Mouse (Mus musculus) heart, embryonic 11.5 days (tissue): ENCODE measurements around the gene Cacna1g. TPM values are rescaled to one million over a fixed set of nuclear protein-coding genes. Genes with fewer than 3 reads are reported as not detected.

Experiments
- ATAC-seq: fragments of 200-750 bp; cut with Nextera tagmentation; replicated peaks from 2 replicates; pipeline ENCODE4 v1.8.0; 2017; ENCODE audit warnings: moderate library complexity; ENCODE audit not compliant: insufficient number of reproducible peaks, low FRiP score, low TSS enrichment
- H3K27ac ChIP-seq: fragments of 300-500 bp; sonication (generic); 2 replicates; pipeline ENCODE4 v1.5.1; 2014; ENCODE audit warnings: mild to moderate bottlenecking, low read depth, low read length
- H3K27me3 ChIP-seq: fragments of 300-500 bp; sonication (generic); 2 replicates; pipeline ENCODE4 v1.6.1; 2014; ENCODE audit warnings: mild to moderate bottlenecking, low read length, mixed read lengths; ENCODE audit not compliant: control insufficient read depth, insufficient read depth
- H3K36me3 ChIP-seq: fragments of 300-500 bp; sonication (generic); 2 replicates; pipeline ENCODE4 v1.6.1; 2014; ENCODE audit warnings: mild to moderate bottlenecking, low read length, moderate library complexity, mixed read lengths; ENCODE audit not compliant: control insufficient read depth, insufficient read depth
- H3K4me1 ChIP-seq: fragments of 300-500 bp; sonication (generic); 2 replicates; pipeline ENCODE4 v1.6.1; 2014; ENCODE audit warnings: low read length; ENCODE audit not compliant: control insufficient read depth, insufficient read depth
- H3K4me2 ChIP-seq: fragments of 300-500 bp; sonication (generic); 2 replicates; pipeline ENCODE4 v1.6.1; 2014; ENCODE audit warnings: mild to moderate bottlenecking, moderate library complexity
- H3K4me3 ChIP-seq: fragments of 300-500 bp; sonication (generic); 2 replicates; pipeline ENCODE4 v1.5.1; 2014; ENCODE audit warnings: low read depth, low read length
- H3K9ac ChIP-seq: fragments of 300-500 bp; sonication (generic); 2 replicates; pipeline ENCODE4 v1.6.1; 2014; ENCODE audit warnings: mild to moderate bottlenecking, low read depth, low read length, moderate library complexity
- H3K9me3 ChIP-seq: fragments of 300-500 bp; sonication (generic); replicated peaks from 2 replicates; pipeline ENCODE4 v1.6.1; 2016; ENCODE audit warnings: low read length; ENCODE audit not compliant: control insufficient read depth
- WGBS: fragments of 180-500 bp; shearing (Covaris S2); extraction: QIAGEN DNeasy Blood & Tissue Kit; methylation state at CpG from one replicate; pipeline ENCODE4 v1.1.7; 2014; ENCODE audit not compliant: insufficient replicate concordance; 5-methylcytosine and 5-hydroxymethylcytosine counted together
- polyA plus RNA-seq: library from polyadenylated mRNA; unstranded; fragments of >200 nt; fragmentation: Nextera tagmentation; extraction: Ambion mirVana; gene quantifications from 2 replicates; pipeline ENCODE4 v1.2.1, GENCODE M21; 2014

Gene Cacna1g
- polyA plus RNA-seq, 1 experiment from 2014 or later = 4.3 TPM

DNA sequence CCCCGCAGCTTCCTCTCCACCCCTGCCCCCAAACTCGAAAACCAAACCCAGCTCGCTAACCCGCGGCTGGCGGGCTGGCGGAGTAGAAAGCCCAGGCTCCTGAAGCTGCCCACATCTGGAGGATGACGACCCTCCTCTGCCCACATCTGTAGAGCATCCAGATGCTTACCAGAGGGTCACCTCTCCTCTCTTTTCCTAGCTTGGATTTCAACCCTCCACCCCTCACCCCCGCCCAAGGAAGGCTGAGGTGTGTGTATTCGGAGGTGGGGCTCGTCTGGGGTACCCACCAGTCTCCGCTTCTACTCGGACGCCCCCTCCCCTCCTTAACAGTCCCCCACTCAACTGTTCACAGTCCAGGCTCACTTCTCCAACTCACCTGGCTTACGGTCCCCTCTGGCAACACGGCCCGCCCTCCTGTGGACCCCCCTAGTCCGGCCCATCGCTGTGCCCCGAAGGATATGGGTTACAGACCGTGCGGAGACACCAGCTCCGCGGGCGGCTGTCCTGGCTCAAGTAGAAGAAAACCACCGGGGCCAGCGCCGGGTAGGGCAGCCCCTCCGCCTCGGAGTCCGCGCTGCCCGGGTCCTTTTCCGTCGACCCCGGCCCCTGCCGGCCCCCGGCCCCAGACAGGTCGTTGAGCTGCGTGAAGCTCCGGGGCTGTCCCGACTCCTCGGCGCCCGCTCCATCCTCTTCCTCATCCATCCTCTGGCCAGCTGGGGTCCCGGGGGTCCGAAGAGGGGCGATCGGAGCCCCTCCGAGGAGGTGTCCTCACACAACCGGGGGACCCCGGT lies 887 bp downstream of the Cacna1g start:
- Histone ChIP-seq H3K27me3 (peaks cover 71% of the 10 kb centered on the region), H3K4me1 (peaks cover 27% of the 10 kb centered on the region), H3K36me3 (no peaks in the 10 kb centered on the region), H3K9me3 (no peaks in the 10 kb centered on the region), H3K4me2 (peak overlapping the region; percentile 99), H3K4me3 (peak overlapping the region; percentile 67), H3K9ac (peak overlapping the region; percentile 65), H3K27ac (0 out of 2 replicates have a peak overlapping the region, but pooled peaks have one; percentile 7)
- no peak for ATAC-seq
- WGBS = under 1% methylated on average over 47 of the region's 52 CpGs

DNA sequence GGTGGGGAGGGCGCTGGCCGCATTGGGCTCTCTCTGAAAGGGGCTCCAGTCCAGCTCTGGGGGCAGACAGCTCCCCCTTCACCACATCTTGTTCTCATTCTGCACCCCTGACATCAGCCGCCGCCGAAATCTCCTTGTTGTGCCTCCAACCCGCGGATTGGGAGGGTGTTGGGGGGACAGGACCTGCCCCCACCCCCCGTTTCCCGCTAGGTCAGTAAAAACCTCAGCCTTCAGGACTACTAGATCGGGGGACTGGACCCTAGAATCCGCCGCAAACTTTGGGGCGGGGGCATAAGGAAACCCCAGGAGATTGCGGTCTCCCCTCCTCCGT lies 1.4 kb downstream of the Cacna1g start:
- peak overlapping the region; percentile 67 for H3K4me3 ChIP-seq
- no peak for ATAC-seq
- WGBS = under 1% methylated on average over 15 of the region's 15 CpGs
- no peak overlapping the region for H3K27ac ChIP-seq
- peaks cover 27% of the 10 kb centered on the region for H3K4me1 ChIP-seq
- H3K4me2 ChIP-seq = peak overlapping the region; percentile 99
- H3K27me3 ChIP-seq = peaks cover 66% of the 10 kb centered on the region
- H3K36me3 ChIP-seq = no peaks in the 10 kb centered on the region
- no peaks in the 10 kb centered on the region for H3K9me3 ChIP-seq
- H3K9ac ChIP-seq = 0 out of 2 replicates have a peak overlapping the region, but pooled peaks have one; percentile 65

DNA sequence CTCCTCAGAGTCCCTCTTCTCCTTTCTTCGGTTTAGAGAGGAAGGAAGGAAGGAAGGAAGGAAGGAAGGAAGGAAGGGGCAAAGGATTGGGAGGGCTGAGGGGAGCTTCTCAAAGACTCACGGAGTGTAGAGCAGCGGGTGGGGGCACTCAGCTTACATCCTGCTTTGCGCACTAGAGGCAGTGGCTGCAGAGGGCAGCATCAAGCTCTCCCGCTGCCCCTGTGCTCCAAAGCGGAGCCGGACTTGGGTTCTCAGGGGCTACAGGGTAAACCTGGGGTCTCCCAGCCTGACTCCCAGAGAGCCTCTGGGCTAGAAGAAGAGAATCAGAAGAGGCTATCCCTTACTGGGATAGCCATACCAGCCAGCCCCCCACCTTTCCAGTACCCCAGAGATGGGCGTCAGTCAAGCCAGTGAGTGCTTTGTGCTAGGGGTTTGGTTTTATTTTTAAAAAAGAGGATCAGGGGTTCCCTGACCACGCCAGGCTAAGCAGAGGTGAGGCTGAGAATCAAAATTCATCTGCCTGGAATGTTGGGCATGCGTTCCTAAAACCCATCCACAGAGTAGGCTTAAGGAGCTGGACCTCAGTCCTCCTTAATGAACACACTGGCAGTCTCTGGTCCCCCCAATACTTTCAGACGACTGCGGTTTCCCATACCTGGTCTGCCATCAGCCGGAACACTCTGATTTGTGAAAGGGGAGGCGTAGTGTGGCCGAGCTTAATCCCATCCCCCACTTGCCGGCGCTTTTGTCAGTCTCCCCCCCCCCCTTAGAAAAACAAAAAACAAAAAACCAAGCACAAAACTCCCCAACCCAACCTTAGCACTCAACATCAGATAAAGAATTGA lies 2.0 kb downstream of the Cacna1g start:
- peaks cover 60% of the 10 kb centered on the region for H3K27me3 ChIP-seq
- H3K27ac ChIP-seq = no peak overlapping the region
- H3K9ac ChIP-seq = no peak overlapping the region
- H3K4me1 ChIP-seq = peaks cover 27% of the 10 kb centered on the region
- H3K36me3 ChIP-seq = no peaks in the 10 kb centered on the region
- peak overlapping the region; percentile 99 for H3K4me2 ChIP-seq
- peak overlapping the region; percentile 67 for H3K4me3 ChIP-seq
- no peak for ATAC-seq
- 4% methylated on average over 17 of the region's 17 CpGs for WGBS
- H3K9me3 ChIP-seq = no peaks in the 10 kb centered on the region

DNA sequence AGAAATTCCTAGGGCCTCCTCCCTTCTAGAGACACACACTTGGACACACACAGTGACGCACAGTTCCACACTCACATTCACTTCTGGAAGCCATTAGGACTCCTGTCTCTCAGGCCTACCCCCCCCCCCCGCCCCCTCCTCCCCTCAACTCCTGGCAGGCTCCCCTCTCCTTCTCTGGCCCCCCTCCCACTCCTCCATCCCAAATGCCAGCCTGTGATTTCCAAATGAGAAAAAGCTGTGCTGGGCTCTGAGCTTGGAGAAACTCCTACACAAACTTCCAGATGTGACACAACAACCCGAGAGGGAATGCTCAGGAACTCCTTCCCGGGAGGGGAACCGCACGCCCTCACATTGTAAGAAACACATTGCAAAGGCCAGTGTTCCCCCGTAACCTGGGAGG lies 3.6 kb downstream of the Cacna1g start:
- Histone ChIP-seq H3K27me3 (peaks cover 45% of the 10 kb centered on the region), H3K36me3 (no peaks in the 10 kb centered on the region), H3K4me1 (peaks cover 27% of the 10 kb centered on the region), H3K9ac (no peak overlapping the region), H3K4me3 (no peak overlapping the region), H3K9me3 (no peaks in the 10 kb centered on the region), H3K4me2 (no peak overlapping the region), H3K27ac (no peak overlapping the region)
- ATAC-seq = no peak
- 46% methylated on average over 7 of the region's 7 CpGs for WGBS

DNA sequence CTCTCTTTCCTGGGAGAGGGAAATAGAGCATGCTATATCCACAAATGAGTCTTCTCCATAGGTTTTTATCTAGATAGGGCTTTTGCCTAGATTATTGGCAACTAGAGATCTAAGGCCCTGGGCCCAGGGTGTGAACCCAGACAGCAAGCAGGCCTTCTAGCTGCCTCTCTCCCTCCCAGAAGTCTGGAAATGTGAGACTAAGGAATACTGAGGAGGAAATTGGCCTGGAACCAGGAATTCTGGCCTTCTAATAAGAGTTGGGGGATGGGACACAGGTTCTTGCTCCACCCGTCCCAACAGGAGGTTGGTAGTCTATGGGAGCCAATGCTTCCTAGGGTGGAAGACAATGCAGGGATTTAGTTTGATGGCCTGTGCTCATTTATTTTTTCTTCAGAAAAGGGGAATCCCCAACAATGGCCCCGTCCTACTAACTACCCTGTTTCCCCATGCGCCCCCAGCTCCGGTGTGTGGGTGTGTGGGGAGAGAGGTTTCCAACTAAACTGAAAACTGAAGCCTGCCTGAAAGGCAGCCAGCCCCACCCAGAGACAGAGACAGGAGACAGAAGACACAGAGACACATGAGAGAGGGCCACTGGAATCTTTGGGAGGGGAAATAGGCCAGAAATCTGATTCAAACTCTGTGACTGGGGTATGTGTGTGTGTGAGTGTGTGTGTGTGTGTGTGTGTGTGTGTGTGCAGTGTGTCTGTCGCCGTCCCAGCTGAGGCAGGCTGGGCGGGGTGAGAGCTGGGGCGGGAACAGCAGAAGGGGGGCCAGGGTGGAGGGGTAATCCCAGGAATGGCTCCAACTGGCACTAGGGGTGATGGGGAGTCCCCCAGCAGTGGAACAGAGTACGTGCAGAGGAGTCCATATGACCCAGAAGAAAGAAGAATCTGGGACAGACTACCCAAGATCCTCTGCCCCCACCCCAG lies 4.6 kb downstream of the Cacna1g start:
- no peak for ATAC-seq
- Histone ChIP-seq H3K9me3 (no peaks in the 10 kb centered on the region), H3K4me3 (no peak overlapping the region), H3K27me3 (peaks cover 35% of the 10 kb centered on the region), H3K4me2 (no peak overlapping the region), H3K27ac (no peak overlapping the region), H3K9ac (no peak overlapping the region), H3K4me1 (peaks cover 27% of the 10 kb centered on the region), H3K36me3 (no peaks in the 10 kb centered on the region)
- 37% methylated on average over 9 of the region's 9 CpGs for WGBS

DNA sequence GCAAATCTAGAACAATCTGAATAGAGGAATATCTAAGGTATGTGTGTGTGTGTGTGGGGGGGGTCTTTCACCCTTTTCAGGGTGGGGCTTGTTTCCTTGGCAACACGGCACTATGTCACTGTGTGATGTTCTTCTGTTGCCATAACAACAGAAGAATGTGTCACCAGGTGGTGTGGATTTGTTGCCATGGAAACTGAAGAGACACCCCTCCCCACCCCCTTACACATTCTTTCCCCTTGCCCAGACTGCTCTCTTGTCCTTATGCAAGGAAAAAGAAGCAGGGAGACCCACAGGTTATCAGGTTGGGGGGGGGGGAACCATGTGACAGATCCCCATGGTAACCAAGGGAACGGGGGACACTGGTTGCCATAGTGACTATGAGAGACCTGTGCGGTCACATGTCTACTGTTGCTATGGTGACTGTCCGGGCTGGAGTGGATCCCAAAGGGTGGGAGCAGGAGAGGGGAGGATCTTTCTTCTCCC lies 5.4 kb downstream of the Cacna1g start:
- Histone ChIP-seq H3K4me2 (no peak overlapping the region), H3K9me3 (no peaks in the 10 kb centered on the region), H3K27me3 (peaks cover 29% of the 10 kb centered on the region), H3K9ac (no peak overlapping the region), H3K4me1 (peaks cover 22% of the 10 kb centered on the region), H3K36me3 (no peaks in the 10 kb centered on the region), H3K27ac (no peak overlapping the region), H3K4me3 (no peak overlapping the region)
- WGBS = 24% methylated on average over 4 of the region's 4 CpGs
- ATAC-seq = no peak

DNA sequence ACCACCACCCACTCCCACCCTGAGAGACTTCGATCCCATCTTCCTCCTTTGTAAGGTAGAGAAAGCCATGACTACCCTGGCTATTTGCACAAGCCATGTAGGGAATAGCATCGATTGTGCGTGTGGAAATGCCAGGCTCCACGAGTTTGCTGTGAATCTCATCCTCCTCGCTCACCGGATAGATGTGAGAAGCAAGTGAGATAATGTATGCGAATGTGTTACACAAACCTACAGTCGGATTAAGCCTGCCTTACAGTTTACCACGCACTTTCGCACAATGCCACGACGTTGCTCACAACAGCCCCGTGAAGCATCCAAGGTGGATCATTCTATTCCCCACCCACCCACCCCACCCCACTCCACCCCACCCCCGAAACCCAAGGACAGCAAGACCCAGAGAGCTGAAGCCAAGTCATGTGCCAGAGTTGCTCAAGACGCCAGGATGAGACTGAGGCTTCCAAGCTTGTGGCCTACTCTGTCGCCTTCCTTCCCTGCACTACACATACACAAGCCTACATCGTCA lies 7.6 kb downstream of the Cacna1g start:
- peaks cover 10% of the 10 kb centered on the region for H3K27me3 ChIP-seq
- no peak overlapping the region for H3K4me3 ChIP-seq
- WGBS = 84% methylated on average over 17 of the region's 17 CpGs
- no peak overlapping the region for H3K27ac ChIP-seq
- H3K9ac ChIP-seq = no peak overlapping the region
- no peaks in the 10 kb centered on the region for H3K36me3 ChIP-seq
- H3K4me1 ChIP-seq = 0 out of 2 replicates have a peak, but pooled peaks cover 9% of the 10 kb centered on the region
- H3K9me3 ChIP-seq = no peaks in the 10 kb centered on the region
- ATAC-seq = no peak
- no peak overlapping the region for H3K4me2 ChIP-seq

DNA sequence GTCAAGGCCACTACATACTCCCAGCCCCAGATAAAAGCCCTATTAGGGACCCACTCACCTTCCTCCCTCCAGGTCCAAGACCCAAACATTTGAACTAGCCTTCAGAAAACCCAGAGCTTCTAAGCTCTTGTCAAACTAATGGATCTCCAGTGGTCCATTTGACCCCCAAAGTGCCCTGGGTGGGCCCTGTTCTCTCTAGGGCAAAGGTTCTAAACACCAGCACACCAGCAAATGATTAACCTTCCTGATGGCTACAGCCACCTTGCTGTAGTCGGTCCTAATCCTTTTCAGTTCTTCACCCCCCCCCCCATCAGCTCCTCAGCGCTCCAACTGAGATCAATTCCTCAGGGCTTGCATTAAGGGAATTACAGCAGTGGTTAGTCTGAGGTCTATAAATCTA lies 9.8 kb downstream of the Cacna1g start:
- H3K27ac ChIP-seq = no peak overlapping the region
- no peak for ATAC-seq
- H3K4me1 ChIP-seq = 0 out of 2 replicates have a peak, but pooled peaks cover 7% of the 10 kb centered on the region
- no peak overlapping the region for H3K4me3 ChIP-seq
- 56% methylated on average over 2 of the region's 2 CpGs for WGBS
- no peaks in the 10 kb centered on the region for H3K36me3 ChIP-seq
- H3K4me2 ChIP-seq = no peak overlapping the region
- no peak overlapping the region for H3K9ac ChIP-seq
- peaks cover 4% of the 10 kb centered on the region; the same call in 1 of the 2 replicates for H3K27me3 ChIP-seq
- no peaks in the 10 kb centered on the region for H3K9me3 ChIP-seq
